Mouse (Mus musculus) CH12.LX (cell line): ENCODE results near the gene Afg3l1.

Experiments used
- CTCF ChIP-seq, 2 experiments: IDR thresholded peaks in 1 of 2; conservative IDR thresholded peaks in 1 of 2; 2 replicates each; pipeline ENCODE4 v1.5.1; 2011 to 2012; ENCODE audit warnings: low read depth in 2 of 2, low read length in 2 of 2, improper control_type of control experiment in 1 of 2, inconsistent platforms in 1 of 2, mild to moderate bottlenecking in 1 of 2, moderate library complexity in 1 of 2
- E2F4 ChIP-seq: IDR thresholded peaks from 2 replicates; pipeline ENCODE4 v1.6.1; 2011; ENCODE audit warnings: low read depth, low read length, improper control_type of control experiment; ENCODE audit not compliant: insufficient replicate concordance
- EP300 ChIP-seq: IDR thresholded peaks from 2 replicates; pipeline ENCODE4 v1.6.1; 2011; ENCODE audit warnings: low read length, improper control_type of control experiment
- MAX ChIP-seq: IDR thresholded peaks from 2 replicates; pipeline ENCODE4 v1.6.1; 2011; ENCODE audit warnings: low read length, improper control_type of control experiment
- POLR2AphosphoS2 ChIP-seq: IDR thresholded peaks from 2 replicates; pipeline ENCODE4 v1.6.1; 2011; ENCODE audit warnings: low read depth, low read length, improper control_type of control experiment
- SIN3A ChIP-seq: IDR thresholded peaks from 2 replicates; pipeline ENCODE4 v1.6.1; 2012; ENCODE audit warnings: low read length, improper control_type of control experiment, inconsistent platforms
- TBP ChIP-seq: conservative IDR thresholded peaks from 2 replicates; pipeline ENCODE4 v1.6.1; 2011; ENCODE audit warnings: low read depth, low read length, improper control_type of control experiment
- ZKSCAN1 ChIP-seq: IDR thresholded peaks from 2 replicates; pipeline ENCODE4 v1.6.1; 2012; ENCODE audit warnings: low read depth, inconsistent platforms, low read length, improper control_type of control experiment, borderline replicate concordance

DNA sequence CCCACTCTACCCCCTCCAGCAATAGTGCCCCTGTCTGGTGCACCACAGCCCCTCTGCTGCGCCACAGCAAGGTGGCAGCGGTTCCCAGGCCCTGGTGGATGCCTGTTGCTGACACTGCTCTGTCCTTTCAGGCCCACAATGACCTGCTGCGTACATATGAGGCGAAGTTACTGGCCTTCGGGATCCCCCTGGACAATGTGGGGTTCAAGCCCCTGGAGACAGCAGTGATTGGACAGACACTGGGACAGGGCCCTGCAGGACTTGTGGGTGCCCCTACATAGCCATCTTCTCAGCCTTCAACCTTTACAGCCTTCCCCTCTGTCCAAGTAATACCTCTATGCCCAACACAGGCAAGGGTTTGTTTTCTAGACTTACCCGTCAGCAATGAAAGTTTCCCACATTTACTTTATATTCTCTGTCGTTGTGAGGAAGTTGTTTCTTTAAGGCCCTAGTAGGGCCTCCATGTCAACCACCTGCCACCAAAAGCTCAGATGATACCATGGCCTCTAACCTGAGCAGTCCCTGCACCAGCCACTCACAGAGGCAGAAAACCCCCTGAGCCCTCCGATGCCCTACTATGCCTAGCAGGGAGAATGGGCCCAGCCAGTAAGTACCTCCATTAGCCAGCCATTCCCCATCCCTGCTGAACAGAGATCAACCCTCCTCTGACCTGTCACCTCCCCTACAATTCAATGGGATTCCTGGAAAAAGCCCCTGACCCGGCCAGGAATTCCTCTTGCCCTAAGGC is 58.7 kb downstream of the Afg3l1 start:
- TF ChIP-seq SIN3A (no peak), EP300 (no peak), POLR2AphosphoS2 (no peak), TBP (no peak), CTCF (conservative IDR thresholded peaks at IDR 0.05 in 1 of 2, IDR thresholded peaks at IDR 0.05 in 1 of 2; ENCODE audit: low read depth in 2 of 2, low read length in 2 of 2) (no peak), ZKSCAN1 (no peak), E2F4 (no peak), MAX (no peak)
